Mouse (Mus musculus) small intestine, adult 2 months (tissue): ENCODE results near the gene Prkca.

Experiments
- CTCF ChIP-seq: fragments of 200-500 bp; IDR thresholded peaks from 2 replicates; pipeline ENCODE4 v1.5.1; 2012; ENCODE audit warnings: low read depth, mild to moderate bottlenecking, control low read depth, inconsistent platforms, low read length, moderate library complexity, mixed read lengths; ENCODE audit not compliant: insufficient replicate concordance, insufficient read length; ENCODE audit errors: extremely low read depth
- POLR2A ChIP-seq: fragments of 200-500 bp; IDR thresholded peaks from 2 replicates; pipeline ENCODE4 v1.6.1; 2012; ENCODE audit warnings: low read depth, mild to moderate bottlenecking, control low read depth, inconsistent platforms, low read length, moderate library complexity

DNA sequence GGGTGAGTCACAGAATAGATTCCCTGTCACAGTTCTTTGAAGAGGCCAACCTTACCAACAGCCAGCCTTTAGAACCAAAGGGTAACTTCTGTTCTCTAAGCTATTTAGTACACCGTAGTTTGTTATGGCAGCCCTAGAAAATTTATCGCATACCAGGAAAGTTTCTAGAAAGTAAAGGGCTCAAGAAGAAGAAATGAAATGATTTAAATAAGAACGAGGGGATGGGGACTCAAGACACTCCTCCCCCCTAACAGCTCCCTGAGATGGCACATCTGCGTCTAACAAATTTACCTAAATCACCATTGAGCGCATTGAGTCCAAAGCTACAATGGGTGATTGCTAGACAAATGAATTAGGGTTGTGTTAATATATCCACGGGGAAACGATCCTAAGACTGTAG lies 140.9 kb downstream of the Prkca start:
- TF ChIP-seq CTCF (no peak), POLR2A (no peak)
